Mouse (Mus musculus): Measurements from ENCODE around the gene Brca2. TPM values are rescaled to one million over a fixed set of nuclear protein-coding genes. Genes with fewer than 3 reads are reported as not detected.
A peak's percentile ranks its signal among the peaks of the same experiment; 100 is the strongest.

Brca2 gene
- total and polyA plus RNA-seq, 2 experiments from 2014 or later = 9.9 to 15.8 TPM

DNA sequence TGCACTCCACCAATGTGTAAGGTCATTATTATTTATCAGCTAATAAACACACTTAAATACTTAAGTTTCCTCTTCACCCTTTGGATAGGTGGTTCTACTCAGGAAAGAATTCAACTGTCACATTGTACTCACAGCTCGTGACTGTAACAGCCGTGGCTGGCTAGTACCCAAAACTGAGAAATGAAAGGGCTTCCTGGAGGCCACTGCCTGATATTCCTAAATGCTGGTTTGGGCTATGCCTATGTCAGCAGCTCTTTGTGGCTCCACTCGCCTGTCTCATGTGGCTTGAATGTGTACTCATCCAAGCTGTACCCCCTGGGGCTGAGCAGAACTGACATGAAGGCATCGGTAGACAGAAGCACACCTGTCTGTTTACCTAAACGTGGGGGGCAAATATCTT lies 52.5 kb downstream of the Brca2 start:
- TF ChIP-seq EP300 (IDR thresholded peaks at IDR 0.05; ENCODE audit: low read depth) = no peak
- TF ChIP-seq CTCF (IDR thresholded peaks at IDR 0.05; ENCODE audit: low read depth) = no peak
- Histone ChIP-seq H3K4me2 (ENCODE audit: low read depth, low read length) (no peak overlapping the region), H3K9ac (replicated peaks; ENCODE audit: low read depth, low read length) (no peak overlapping the region), H3K27me3 (ENCODE audit: control insufficient read depth, insufficient read depth, low read length) (no peaks in the 10 kb centered on the region), H3K4me1 (ENCODE audit: control insufficient read depth, insufficient read depth) (0 out of 2 replicates have a peak, but pooled peaks cover 3% of the 10 kb centered on the region), H3K27ac (ENCODE audit: low read depth) (peak overlapping the region; percentile 35; the same call in 1 of the 2 replicates), H3K36me3 (replicated peaks; ENCODE audit: control insufficient read depth, insufficient read depth, low read length) (peaks cover 19% of the 10 kb centered on the region), H3K9me3 (replicated peaks; ENCODE audit: control insufficient read depth, low read length) (no peaks in the 10 kb centered on the region), H3K4me3 (ENCODE audit: low read depth, low read length) (no peak overlapping the region)
- WGBS = 56% methylated on average over 5 of the region's 5 CpGs
- peak; percentile 28 for DNase-seq (ENCODE audit: low spot score)
- peak; percentile 60; the same call in 1 of the 2 replicates for ATAC-seq (ENCODE audit: insufficient read depth, low read depth)

- Histone ChIP-seq H3K4me2 (ENCODE audit: low read depth, low read length) (no peak overlapping the region), H3K9ac (replicated peaks; ENCODE audit: low read depth, low read length) (no peak overlapping the region), H3K27ac (ENCODE audit: low read depth) (no peak overlapping the region), H3K4me3 (ENCODE audit: low read depth, low read length) (no peak overlapping the region), H3K4me1 (ENCODE audit: control insufficient read depth, insufficient read depth) (0 out of 2 replicates have a peak, but pooled peaks cover 3% of the 10 kb centered on the region), H3K9me3 (replicated peaks; ENCODE audit: control insufficient read depth, low read length) (no peaks in the 10 kb centered on the region), H3K36me3 (replicated peaks; ENCODE audit: control insufficient read depth, insufficient read depth, low read length) (peaks cover 16% of the 10 kb centered on the region), H3K27me3 (ENCODE audit: control insufficient read depth, insufficient read depth, low read length) (no peaks in the 10 kb centered on the region)
- 79% methylated on average over 11 of the region's 11 CpGs for WGBS
- no peak for TF ChIP-seq EP300 (IDR thresholded peaks at IDR 0.05; ENCODE audit: low read depth)
- no peak for TF ChIP-seq CTCF (IDR thresholded peaks at IDR 0.05; ENCODE audit: low read depth)
- DNase-seq (ENCODE audit: low spot score) (no peak), ATAC-seq (ENCODE audit: insufficient read depth, low read depth) (no peak)
Observed at GRCm38 (mm10) chr5:150576832-150577231, 54.4 kb downstream of the Brca2 start.

DNA sequence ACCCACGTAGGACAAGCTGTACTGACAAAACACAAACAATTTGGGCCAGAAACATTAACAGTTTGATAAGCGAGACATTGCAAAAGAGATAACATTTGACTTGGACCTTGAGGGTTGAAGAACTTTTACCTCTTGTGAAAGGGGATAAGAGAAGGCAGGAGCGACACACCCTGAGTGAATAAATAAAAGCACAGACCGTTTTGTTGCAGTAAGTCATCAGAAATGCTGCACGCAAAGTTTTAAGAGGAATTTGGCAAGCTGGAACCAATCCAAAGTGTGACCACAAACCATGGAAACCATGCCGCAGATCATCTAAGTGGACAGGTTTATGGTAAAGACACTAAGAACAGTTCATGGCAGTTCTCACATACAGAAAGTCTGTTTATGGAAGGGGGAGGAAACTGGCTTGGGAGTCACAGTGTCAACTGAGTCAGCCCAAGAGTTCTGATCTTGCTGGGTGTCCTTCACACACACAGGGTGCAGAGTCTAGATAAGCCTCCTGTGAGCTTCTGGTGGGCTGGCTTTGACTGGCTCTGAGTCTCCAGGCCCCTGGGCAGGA lies 56.3 kb downstream of the Brca2 start:
- DNase-seq (ENCODE audit: low spot score) = no peak
- no peak overlapping the region for H3K27ac ChIP-seq (ENCODE audit: low read depth)
- no peak for ATAC-seq (ENCODE audit: insufficient read depth, low read depth)
- no peak overlapping the region for H3K4me2 ChIP-seq (ENCODE audit: low read depth, low read length)
- H3K9ac ChIP-seq (replicated peaks; ENCODE audit: low read depth, low read length) = no peak overlapping the region
- no peaks in the 10 kb centered on the region for H3K27me3 ChIP-seq (ENCODE audit: control insufficient read depth, insufficient read depth, low read length)
- H3K36me3 ChIP-seq (replicated peaks; ENCODE audit: control insufficient read depth, insufficient read depth, low read length) = no peaks in the 10 kb centered on the region
- no peak for TF ChIP-seq CTCF (IDR thresholded peaks at IDR 0.05; ENCODE audit: low read depth)
- no peak overlapping the region for H3K4me3 ChIP-seq (ENCODE audit: low read depth, low read length)
- peaks cover 9% of the 10 kb centered on the region; the same call in 1 of the 2 replicates for H3K4me1 ChIP-seq (ENCODE audit: control insufficient read depth, insufficient read depth)
- WGBS = 76% methylated on average over 6 of the region's 6 CpGs
- H3K9me3 ChIP-seq (replicated peaks; ENCODE audit: control insufficient read depth, low read length) = no peaks in the 10 kb centered on the region

- no peaks in the 10 kb centered on the region for H3K36me3 ChIP-seq (replicated peaks; ENCODE audit: control insufficient read depth, insufficient read depth, low read length)
- 66% methylated on average over 6 of the region's 6 CpGs for WGBS
- no peak overlapping the region for H3K9ac ChIP-seq (replicated peaks; ENCODE audit: low read depth, low read length)
- H3K27ac ChIP-seq (ENCODE audit: low read depth) = no peak overlapping the region
- peaks cover 9% of the 10 kb centered on the region for H3K4me1 ChIP-seq (ENCODE audit: control insufficient read depth, insufficient read depth)
- no peak for DNase-seq (ENCODE audit: low spot score)
- H3K9me3 ChIP-seq (replicated peaks; ENCODE audit: control insufficient read depth, low read length) = no peaks in the 10 kb centered on the region
- no peak for ATAC-seq (ENCODE audit: insufficient read depth, low read depth)
- no peaks in the 10 kb centered on the region for H3K27me3 ChIP-seq (ENCODE audit: control insufficient read depth, insufficient read depth, low read length)
- no peak overlapping the region for H3K4me3 ChIP-seq (ENCODE audit: low read depth, low read length)
- TF ChIP-seq CTCF (IDR thresholded peaks at IDR 0.05; ENCODE audit: low read depth) = no peak
- no peak for TF ChIP-seq EP300 (IDR thresholded peaks at IDR 0.05; ENCODE audit: low read depth)
- H3K4me2 ChIP-seq (ENCODE audit: low read depth, low read length) = no peak overlapping the region
Observed at GRCm38 (mm10) chr5:150581180-150581579, 58.8 kb downstream of the Brca2 start.

DNA sequence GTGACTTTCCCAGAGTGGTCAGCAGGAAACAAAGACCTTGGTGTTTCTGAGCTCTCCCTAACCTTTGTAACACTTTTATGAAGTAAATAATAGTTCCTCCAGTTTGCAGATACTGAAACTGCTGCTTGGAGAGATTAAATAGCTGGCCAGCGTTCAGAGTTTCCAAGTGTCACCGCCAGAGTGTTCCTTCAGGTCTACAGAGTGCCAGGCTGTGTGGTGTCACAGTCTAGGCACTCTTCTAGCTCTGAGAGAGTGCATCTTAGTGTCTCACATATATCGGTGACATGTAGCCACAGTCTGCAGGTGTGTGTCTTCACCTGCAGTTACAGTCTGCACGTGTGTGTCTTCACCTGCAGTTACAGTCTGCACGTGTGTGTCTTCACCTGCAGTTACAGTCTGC lies 60.8 kb downstream of the Brca2 start:
- no peak overlapping the region for H3K4me3 ChIP-seq (ENCODE audit: low read depth, low read length)
- no peaks in the 10 kb centered on the region for H3K9me3 ChIP-seq (replicated peaks; ENCODE audit: control insufficient read depth, low read length)
- no peak overlapping the region; the same call in 1 of the 2 replicates for H3K9ac ChIP-seq (replicated peaks; ENCODE audit: low read depth, low read length)
- ATAC-seq (ENCODE audit: insufficient read depth, low read depth) (no peak), DNase-seq (ENCODE audit: low spot score) (no peak)
- no peak overlapping the region for H3K4me2 ChIP-seq (ENCODE audit: low read depth, low read length)
- no peaks in the 10 kb centered on the region for H3K27me3 ChIP-seq (ENCODE audit: control insufficient read depth, insufficient read depth, low read length)
- H3K27ac ChIP-seq (ENCODE audit: low read depth) = no peak overlapping the region
- TF ChIP-seq CTCF (IDR thresholded peaks at IDR 0.05; ENCODE audit: low read depth) = no peak
- no peak for TF ChIP-seq EP300 (IDR thresholded peaks at IDR 0.05; ENCODE audit: low read depth)
- 60% methylated on average over 5 of the region's 5 CpGs for WGBS
- no peaks in the 10 kb centered on the region for H3K36me3 ChIP-seq (replicated peaks; ENCODE audit: control insufficient read depth, insufficient read depth, low read length)
- peaks cover 9% of the 10 kb centered on the region for H3K4me1 ChIP-seq (ENCODE audit: control insufficient read depth, insufficient read depth)

Data from heart, postnatal 0 days (tissue).